Mouse (Mus musculus) midbrain, embryonic 13.5 days (tissue): Measurements from ENCODE around the gene Ablim1. TPM values are rescaled to one million over a fixed set of nuclear protein-coding genes. Genes with fewer than 3 reads are reported as not detected.

Experiments used
- ATAC-seq: fragments of 200-750 bp; cut with Nextera tagmentation; 2 replicates; pipeline ENCODE4 v1.8.0; 2017; ENCODE audit warnings: mild to moderate bottlenecking, moderate TSS enrichment, moderate library complexity
- H3K27ac ChIP-seq: fragments of 300-500 bp; sonication (generic); 2 replicates; pipeline ENCODE4 v1.5.1; 2015; ENCODE audit warnings: inconsistent platforms, mild to moderate bottlenecking, moderate library complexity
- H3K27me3 ChIP-seq: fragments of 300-500 bp; sonication (generic); 2 replicates; pipeline ENCODE4 v1.6.1; 2015; ENCODE audit warnings: mild to moderate bottlenecking, inconsistent platforms
- H3K36me3 ChIP-seq: fragments of 300-500 bp; sonication (generic); 2 replicates; pipeline ENCODE4 v1.6.1; 2015; ENCODE audit warnings: mild to moderate bottlenecking, inconsistent platforms
- H3K4me1 ChIP-seq: fragments of 300-500 bp; sonication (generic); replicated peaks from 2 replicates; pipeline ENCODE4 v1.6.1; 2015; ENCODE audit warnings: inconsistent platforms
- H3K4me2 ChIP-seq: fragments of 300-500 bp; sonication (generic); replicated peaks from 2 replicates; pipeline ENCODE4 v1.6.1; 2015; ENCODE audit warnings: moderate library complexity, mild to moderate bottlenecking, inconsistent platforms
- H3K4me3 ChIP-seq: fragments of 300-500 bp; sonication (generic); replicated peaks from 2 replicates; pipeline ENCODE4 v1.5.1; 2015; ENCODE audit warnings: mild to moderate bottlenecking, inconsistent platforms
- H3K9ac ChIP-seq: fragments of 300-500 bp; sonication (generic); replicated peaks from 2 replicates; pipeline ENCODE4 v1.6.1; 2015; ENCODE audit warnings: mild to moderate bottlenecking, inconsistent platforms
- H3K9me3 ChIP-seq: fragments of 300-500 bp; sonication (generic); 2 replicates; pipeline ENCODE4 v1.6.1; 2016; ENCODE audit warnings: mild to moderate bottlenecking, inconsistent platforms
- WGBS: fragments of 180-500 bp; shearing (Covaris S2); methylation state at CpG from one replicate; pipeline ENCODE4 v1.1.7; 2015; 5-methylcytosine and 5-hydroxymethylcytosine counted together
- polyA plus RNA-seq: library from polyadenylated mRNA; unstranded; fragments of >200 nt; fragmentation: Nextera tagmentation; extraction: Ambion mirVana; gene quantifications from 2 replicates; pipeline ENCODE4 v1.2.1, GENCODE M21; 2015

Ablim1 gene
- polyA plus RNA-seq, 1 experiment from 2014 or later, result 34.4 TPM

DNA sequence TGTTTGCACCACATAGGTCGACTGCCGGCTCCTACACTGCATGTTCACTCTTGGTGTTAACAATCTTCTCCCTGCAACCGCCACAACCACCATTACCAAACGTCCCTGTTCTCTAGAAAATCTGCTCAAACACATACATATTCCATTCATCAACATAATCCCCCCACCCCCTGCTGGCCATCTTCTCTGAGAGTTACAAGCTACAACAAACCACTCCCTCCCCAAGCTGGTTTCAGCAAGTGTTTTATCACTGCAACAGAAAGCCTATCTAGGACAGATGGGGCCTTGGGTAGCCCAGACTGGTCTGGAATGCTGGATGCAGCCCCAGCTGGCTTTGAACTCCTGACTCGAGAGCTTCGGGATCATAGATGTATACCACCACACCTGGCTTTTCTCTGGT is 42.5 kb upstream of the Ablim1 start:
- no peaks in the 10 kb centered on the region for H3K36me3 ChIP-seq
- no peak overlapping the region for H3K27ac ChIP-seq
- no peak overlapping the region for H3K4me2 ChIP-seq
- no peak for ATAC-seq
- H3K9me3 ChIP-seq, result no peaks in the 10 kb centered on the region
- peaks cover 25% of the 10 kb centered on the region for H3K4me1 ChIP-seq
- no peak overlapping the region for H3K9ac ChIP-seq
- WGBS, result 74% methylated on average over 6 of the region's 6 CpGs
- no peak overlapping the region for H3K4me3 ChIP-seq
- H3K27me3 ChIP-seq, result no peaks in the 10 kb centered on the region

DNA sequence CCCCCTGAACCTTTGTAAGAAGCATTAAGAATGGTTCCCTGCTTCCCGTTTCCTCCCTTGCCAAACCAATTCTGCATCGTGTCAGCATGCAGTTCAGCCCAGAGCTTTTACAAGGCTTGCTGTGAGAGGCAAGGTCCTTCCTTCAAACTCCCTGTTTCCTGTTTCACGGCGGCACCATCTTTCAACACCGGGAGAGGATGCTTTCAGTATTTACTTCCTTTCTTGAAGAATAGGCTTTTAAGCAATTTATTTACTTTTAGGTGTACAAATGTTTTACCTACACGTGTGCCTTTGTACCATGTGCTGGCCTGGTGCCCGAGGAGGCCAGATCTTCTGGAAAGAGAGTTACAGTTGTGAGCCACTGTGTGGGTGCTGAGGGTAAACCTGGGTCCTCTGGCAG is 41.6 kb upstream of the Ablim1 start:
- Histone ChIP-seq H3K27ac (no peak overlapping the region; the same call in 1 of the 2 replicates), H3K27me3 (no peaks in the 10 kb centered on the region), H3K4me2 (no peak overlapping the region), H3K4me1 (peaks cover 22% of the 10 kb centered on the region), H3K9me3 (no peaks in the 10 kb centered on the region), H3K36me3 (no peaks in the 10 kb centered on the region), H3K9ac (no peak overlapping the region), H3K4me3 (no peak overlapping the region)
- no peak for ATAC-seq
- WGBS, result 87% methylated on average over 7 of the region's 7 CpGs

DNA sequence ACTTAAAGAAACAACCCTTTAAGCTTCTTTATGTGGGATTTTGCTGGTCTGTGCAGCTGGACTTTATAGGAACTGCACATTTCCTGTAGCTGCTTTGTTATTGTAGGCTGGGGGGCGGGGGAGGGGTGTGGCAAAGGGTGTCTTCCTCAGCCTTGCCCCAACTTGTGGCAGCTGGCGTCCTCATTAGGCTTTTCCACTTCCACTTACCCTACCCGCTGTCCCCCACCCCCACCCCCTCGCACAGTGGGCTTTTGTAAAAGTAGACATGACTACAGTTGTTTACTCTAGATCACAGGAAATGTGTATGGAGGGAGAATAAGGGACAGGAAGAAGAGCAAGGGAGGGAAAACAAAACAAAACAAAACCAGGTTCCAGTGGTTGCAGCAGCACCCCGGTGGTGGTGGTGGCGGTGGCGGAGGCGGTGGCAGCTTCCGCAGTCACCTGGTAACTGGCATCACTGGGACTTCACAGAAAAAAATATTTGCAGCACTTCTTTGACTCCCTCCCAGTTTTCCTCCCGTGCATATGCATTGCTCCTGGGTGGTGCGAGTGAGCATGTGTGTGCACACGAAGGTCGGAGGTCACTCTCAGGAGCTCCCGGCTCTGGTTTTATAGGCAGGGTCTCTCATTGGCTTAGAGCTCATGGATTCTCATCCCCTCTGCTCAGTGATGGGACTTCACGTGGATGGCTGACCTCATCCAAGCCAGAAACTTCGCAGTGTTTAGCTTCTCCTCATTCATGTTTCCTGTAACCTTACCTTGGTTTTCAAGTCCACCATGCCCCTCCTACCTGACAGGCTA is 40.9 kb upstream of the Ablim1 start:
- H3K9me3 ChIP-seq, result no peaks in the 10 kb centered on the region
- no peak overlapping the region for H3K4me3 ChIP-seq
- 82% methylated on average over 16 of the region's 16 CpGs for WGBS
- H3K36me3 ChIP-seq, result no peaks in the 10 kb centered on the region
- no peak for ATAC-seq
- H3K9ac ChIP-seq, result no peak overlapping the region
- H3K27me3 ChIP-seq, result no peaks in the 10 kb centered on the region
- H3K4me1 ChIP-seq, result peaks cover 22% of the 10 kb centered on the region
- peak overlapping the region; percentile 25; the same call in 1 of the 2 replicates for H3K27ac ChIP-seq
- no peak overlapping the region for H3K4me2 ChIP-seq

DNA sequence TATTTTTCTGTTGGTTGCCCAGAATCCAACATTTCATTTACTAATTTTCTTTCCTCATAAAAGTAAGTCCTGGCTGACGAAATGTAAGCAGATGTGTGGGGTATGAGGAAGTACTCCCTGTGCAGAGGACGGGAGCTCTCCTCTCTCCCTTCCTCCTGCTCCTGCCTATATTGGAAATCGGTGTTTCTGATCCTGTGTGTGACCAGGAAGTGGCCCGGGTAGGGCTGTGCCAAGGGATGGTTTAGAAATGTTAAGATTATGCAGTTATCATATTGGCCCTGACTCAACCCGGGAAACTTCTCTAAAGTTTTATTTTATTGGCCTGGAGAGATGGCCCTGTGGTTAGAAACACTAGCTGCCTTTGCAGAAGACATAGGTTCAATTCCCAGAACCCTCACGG is 40.0 kb upstream of the Ablim1 start:
- peaks cover 16% of the 10 kb centered on the region for H3K4me1 ChIP-seq
- whole genome bisulfite sequencing, result 88% methylated on average over 6 of the region's 6 CpGs
- no peak overlapping the region for H3K4me3 ChIP-seq
- no peak overlapping the region for H3K4me2 ChIP-seq
- no peak overlapping the region for H3K27ac ChIP-seq
- no peaks in the 10 kb centered on the region for H3K27me3 ChIP-seq
- no peaks in the 10 kb centered on the region for H3K9me3 ChIP-seq
- no peak overlapping the region for H3K9ac ChIP-seq
- no peaks in the 10 kb centered on the region for H3K36me3 ChIP-seq
- ATAC-seq, result no peak

DNA sequence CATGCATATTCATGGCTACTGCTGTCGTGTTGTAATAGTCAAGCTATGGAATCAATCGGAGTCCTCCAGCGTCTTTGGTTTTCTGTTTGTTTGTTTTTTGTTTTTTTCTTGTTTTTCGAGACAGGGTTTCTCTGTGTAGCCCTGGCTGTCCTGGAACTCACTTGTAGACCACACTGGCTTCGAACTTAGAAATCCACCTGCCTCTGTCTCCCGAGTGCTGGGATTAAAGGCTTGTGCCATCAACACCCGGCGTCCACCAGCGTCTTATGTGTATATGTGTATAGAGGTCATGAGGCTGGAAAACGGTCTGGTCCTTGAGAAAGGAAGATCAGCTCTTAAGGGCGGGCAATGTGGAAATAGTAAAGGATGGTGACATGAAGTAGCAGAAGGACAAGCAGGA is 39.3 kb upstream of the Ablim1 start:
- no peaks in the 10 kb centered on the region for H3K36me3 ChIP-seq
- H3K9ac ChIP-seq, result no peak overlapping the region
- H3K27ac ChIP-seq, result no peak overlapping the region
- no peaks in the 10 kb centered on the region for H3K9me3 ChIP-seq
- no peak overlapping the region for H3K4me2 ChIP-seq
- H3K27me3 ChIP-seq, result no peaks in the 10 kb centered on the region
- WGBS, result 92% methylated on average over 11 of the region's 11 CpGs
- no peak for ATAC-seq
- no peak overlapping the region for H3K4me3 ChIP-seq
- H3K4me1 ChIP-seq, result peaks cover 9% of the 10 kb centered on the region

DNA sequence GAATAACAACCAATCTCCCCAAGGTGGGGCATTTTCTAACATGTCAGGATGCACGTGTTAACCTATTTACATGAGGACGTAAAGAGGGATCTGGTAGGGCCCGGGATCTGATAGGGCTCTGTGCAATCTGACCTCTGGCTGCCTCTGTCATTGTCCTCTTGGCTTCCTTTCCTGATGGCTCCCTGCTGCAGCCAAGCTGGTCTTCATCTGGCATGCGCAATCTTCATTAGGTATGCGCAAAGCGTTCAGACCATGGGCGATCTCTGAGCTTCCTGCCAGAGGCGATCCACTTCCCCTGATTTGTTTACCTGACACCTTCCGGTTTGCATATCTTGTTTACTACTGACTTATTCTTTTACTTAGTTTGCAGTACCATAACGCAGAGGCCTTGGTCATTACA is 38.5 kb upstream of the Ablim1 start:
- H3K4me1 ChIP-seq, result peaks cover 6% of the 10 kb centered on the region; the same call in 1 of the 2 replicates
- no peaks in the 10 kb centered on the region for H3K36me3 ChIP-seq
- no peaks in the 10 kb centered on the region for H3K27me3 ChIP-seq
- no peak overlapping the region for H3K9ac ChIP-seq
- H3K4me3 ChIP-seq, result no peak overlapping the region
- no peak overlapping the region for H3K27ac ChIP-seq
- no peak for ATAC-seq
- no peaks in the 10 kb centered on the region for H3K9me3 ChIP-seq
- no peak overlapping the region for H3K4me2 ChIP-seq
- WGBS, result 83% methylated on average over 10 of the region's 10 CpGs

DNA sequence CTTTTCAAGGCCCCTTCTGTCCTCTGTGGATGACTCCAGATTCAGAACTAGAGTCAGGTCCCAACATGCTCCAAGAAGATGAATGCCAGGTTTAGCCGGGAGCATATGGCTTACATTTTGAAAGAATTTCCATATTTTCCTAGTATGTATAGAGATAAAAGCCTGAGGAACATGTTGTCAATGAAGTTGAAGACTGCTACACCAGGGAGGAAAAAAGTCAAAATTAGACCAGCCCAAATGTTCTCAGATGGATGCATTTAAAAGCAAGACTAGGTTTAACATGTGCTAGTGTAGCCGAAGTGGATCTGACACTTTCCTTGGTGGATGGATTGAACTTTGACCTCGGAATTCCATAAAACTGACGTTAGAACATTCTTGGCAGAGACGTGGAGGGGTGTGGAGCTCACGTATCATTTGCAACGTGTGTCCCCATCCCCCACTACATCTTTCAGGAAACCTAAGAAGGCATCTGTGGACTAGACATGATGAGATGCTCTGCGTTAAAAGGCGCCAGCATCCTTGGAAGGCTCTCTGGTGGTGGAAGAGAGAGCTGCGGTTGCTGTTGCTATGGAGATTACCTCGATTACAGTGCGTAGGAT is 37.7 kb upstream of the Ablim1 start:
- H3K27ac ChIP-seq, result no peak overlapping the region
- H3K4me2 ChIP-seq, result no peak overlapping the region
- H3K4me3 ChIP-seq, result no peak overlapping the region
- H3K4me1 ChIP-seq, result peaks cover 6% of the 10 kb centered on the region; the same call in 1 of the 2 replicates
- H3K9me3 ChIP-seq, result peaks cover 6% of the 10 kb centered on the region; the same call in 1 of the 2 replicates
- no peak for ATAC-seq
- H3K36me3 ChIP-seq, result no peaks in the 10 kb centered on the region
- no peak overlapping the region for H3K9ac ChIP-seq
- 93% methylated on average over 12 of the region's 12 CpGs for WGBS
- H3K27me3 ChIP-seq, result no peaks in the 10 kb centered on the region

DNA sequence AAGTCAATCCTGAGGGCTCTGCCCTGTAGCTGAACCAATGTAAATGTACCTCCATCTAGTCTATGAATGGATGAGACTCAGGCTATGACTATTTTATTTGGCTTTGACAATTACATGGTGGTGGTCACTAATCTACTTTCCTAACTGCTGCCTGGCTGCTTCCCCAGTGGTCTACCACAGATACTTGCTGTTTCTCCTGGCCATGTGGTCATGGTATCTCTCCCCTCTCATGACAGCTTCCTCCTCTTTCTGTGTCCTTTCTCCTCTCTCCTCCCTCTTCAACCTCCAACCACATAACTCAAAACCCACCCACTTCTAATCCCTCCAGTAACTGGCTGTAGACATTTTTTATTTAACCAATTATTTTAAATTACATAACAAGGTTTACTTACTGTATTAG is 34.4 kb upstream of the Ablim1 start:
- no peak overlapping the region for H3K4me2 ChIP-seq
- H3K9me3 ChIP-seq, result peaks cover 10% of the 10 kb centered on the region; the same call in 1 of the 2 replicates
- no peaks in the 10 kb centered on the region for H3K36me3 ChIP-seq
- no peaks in the 10 kb centered on the region for H3K4me1 ChIP-seq
- H3K4me3 ChIP-seq, result no peak overlapping the region
- no peaks in the 10 kb centered on the region for H3K27me3 ChIP-seq
- H3K9ac ChIP-seq, result no peak overlapping the region
- ATAC-seq, result no peak
- H3K27ac ChIP-seq, result no peak overlapping the region

DNA sequence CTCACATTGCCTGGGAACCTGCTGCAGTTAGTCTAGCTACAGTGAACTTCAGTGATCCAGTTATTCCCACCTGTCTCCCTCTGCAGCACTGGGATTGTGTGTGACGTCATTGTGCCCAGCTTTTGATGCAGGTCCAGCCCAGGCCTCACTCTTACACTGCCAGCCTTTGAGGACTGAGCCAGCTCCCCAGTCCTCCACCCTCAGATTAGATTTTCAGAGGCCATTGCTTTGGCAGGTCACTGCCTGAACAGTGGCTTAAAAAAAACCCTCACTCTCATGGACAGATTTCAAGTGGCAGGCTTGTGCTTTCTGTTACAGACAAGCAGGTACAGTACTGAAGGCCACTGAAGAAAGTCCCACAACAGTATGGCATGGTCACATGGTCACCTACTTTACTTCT is 30.0 kb upstream of the Ablim1 start:
- peaks cover 10% of the 10 kb centered on the region; the same call in 1 of the 2 replicates for H3K9me3 ChIP-seq
- no peak overlapping the region for H3K4me2 ChIP-seq
- H3K4me1 ChIP-seq, result no peaks in the 10 kb centered on the region
- no peaks in the 10 kb centered on the region for H3K27me3 ChIP-seq
- H3K9ac ChIP-seq, result no peak overlapping the region
- ATAC-seq, result no peak
- H3K36me3 ChIP-seq, result no peaks in the 10 kb centered on the region
- no peak overlapping the region for H3K27ac ChIP-seq
- WGBS, result 70% methylated on average over 1 of the region's 1 CpGs
- no peak overlapping the region for H3K4me3 ChIP-seq

DNA sequence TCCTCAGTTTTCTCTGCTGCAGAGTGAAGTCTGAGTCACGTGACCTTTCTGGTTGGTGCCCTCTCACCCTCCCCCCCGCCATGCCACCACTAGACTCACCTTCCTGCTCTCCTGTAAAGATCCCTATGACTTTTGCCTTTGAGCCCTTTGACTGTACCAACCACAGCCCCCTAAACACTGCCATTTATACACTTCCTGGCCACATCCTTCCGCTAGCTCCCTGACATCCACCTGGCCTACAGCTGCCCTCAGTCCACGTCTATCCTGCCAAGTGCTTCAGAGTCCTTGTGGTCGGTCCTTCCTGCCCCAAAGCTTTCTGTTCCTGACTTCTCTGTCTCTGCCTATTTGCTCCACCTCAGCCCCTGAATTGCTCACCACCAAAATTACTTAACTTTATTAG is 29.1 kb upstream of the Ablim1 start:
- Histone ChIP-seq H3K9ac (no peak overlapping the region), H3K4me1 (no peaks in the 10 kb centered on the region), H3K27me3 (no peaks in the 10 kb centered on the region), H3K4me2 (no peak overlapping the region), H3K36me3 (no peaks in the 10 kb centered on the region), H3K4me3 (no peak overlapping the region), H3K9me3 (peaks cover 10% of the 10 kb centered on the region; the same call in 1 of the 2 replicates), H3K27ac (no peak overlapping the region)
- WGBS, result 87% methylated on average over 5 of the region's 5 CpGs
- no peak for ATAC-seq

DNA sequence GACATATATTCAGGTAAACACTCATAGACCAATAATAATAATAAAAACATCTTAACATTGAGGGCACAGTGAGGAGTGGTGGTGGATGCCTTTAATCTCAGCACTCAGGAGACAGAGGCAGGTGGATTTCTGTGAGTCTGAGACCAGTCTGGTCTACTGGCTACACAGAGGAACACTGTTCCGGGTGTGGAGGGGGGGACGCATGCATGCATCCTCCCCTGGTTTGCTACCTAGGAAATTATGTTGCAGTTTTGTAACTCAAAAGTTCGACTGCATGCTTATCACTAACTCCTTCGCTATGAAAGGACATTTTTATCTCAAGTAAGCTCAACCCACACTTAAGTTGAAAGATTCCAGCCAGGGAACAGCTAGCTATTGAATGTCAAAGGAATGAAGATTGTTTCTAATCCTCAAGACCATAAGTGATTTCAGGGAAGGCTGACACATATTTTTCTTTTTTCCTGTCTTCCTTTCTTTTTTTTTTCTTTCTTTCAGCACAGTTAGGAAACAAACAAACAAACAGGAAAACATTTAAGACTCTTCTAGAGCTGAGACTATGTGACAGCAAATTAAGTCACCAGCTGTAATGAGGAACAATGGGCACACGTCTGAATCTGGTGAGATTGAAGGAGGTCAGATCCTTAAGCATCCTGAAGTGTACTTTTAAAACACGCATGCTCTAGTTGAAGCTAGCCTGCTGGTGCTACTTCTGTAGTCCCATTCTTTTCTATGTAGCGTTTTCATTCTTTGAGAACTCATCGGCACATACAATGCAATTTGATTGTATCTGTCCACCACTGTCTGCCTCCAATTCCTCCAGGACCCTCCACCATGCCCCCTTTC is 26.4 kb upstream of the Ablim1 start:
- no peak for ATAC-seq
- H3K4me3 ChIP-seq, result no peak overlapping the region
- H3K27ac ChIP-seq, result no peak overlapping the region
- no peak overlapping the region for H3K9ac ChIP-seq
- H3K4me2 ChIP-seq, result no peak overlapping the region
- no peaks in the 10 kb centered on the region for H3K27me3 ChIP-seq
- no peaks in the 10 kb centered on the region for H3K9me3 ChIP-seq
- H3K36me3 ChIP-seq, result no peaks in the 10 kb centered on the region
- WGBS, result 80% methylated on average over 8 of the region's 8 CpGs
- H3K4me1 ChIP-seq, result no peaks in the 10 kb centered on the region

DNA sequence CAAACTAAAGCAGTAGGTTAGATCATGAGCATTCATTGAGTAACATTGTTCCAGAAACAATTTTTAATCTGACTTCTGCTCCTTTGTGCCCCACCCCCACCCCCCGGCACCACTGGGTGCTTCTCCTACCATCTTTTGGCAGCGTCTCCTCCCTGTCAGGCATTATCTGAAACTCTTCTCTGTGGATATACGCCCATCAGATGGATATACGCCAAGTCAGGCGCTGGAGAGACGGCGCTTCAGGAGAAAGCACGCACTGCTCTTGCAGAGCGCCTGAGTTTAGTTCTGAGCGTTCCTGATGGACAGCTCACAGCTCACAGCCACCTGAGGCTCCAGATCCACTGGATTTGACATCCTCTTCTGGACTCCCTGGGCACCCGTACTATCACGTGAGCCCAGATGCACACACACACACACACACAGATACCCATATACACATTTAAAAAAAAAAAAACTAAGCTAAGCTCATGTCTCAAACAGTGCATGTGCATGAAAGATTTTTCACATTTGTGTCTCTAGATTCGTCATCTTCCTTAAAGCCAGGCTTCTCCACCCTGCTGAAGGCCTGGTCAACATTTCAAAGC is 24.7 kb upstream of the Ablim1 start:
- Histone ChIP-seq H3K9me3 (no peaks in the 10 kb centered on the region), H3K4me2 (no peak overlapping the region), H3K36me3 (no peaks in the 10 kb centered on the region), H3K27ac (no peak overlapping the region), H3K9ac (no peak overlapping the region), H3K27me3 (no peaks in the 10 kb centered on the region), H3K4me1 (0 out of 2 replicates have a peak, but pooled peaks cover 5% of the 10 kb centered on the region), H3K4me3 (no peak overlapping the region)
- 88% methylated on average over 13 of the region's 13 CpGs for WGBS
- no peak for ATAC-seq
